Mouse (Mus musculus) left cerebral cortex, postnatal 10 days (tissue): Measurements from ENCODE around the gene Zfhx3. TPM values are rescaled to one million over a fixed set of nuclear protein-coding genes. Genes with fewer than 3 reads are reported as not detected.

ENCODE experiments used
- DNase-seq, 2 experiments: peaks; one replicate each; pipeline ENCODE4 v3.0.0; 2021 to 2022; ENCODE audit warnings: low spot score in 2 of 2, mixed read lengths in 1 of 2; ENCODE audit errors: extremely low spot score in 1 of 2
- intact Hi-C: fragments of 180-260 bp; cut with DNase I; formaldehyde crosslinking; loops from one replicate; pipeline ENCODE4 v1.15.1; 2025
- total RNA-seq, 2 experiments: library from RNA; stranded (reverse); gene quantifications; 2 replicates each; pipeline ENCODE4 v1.2.3; 2021

Gene Zfhx3
- total RNA-seq, 2 experiments from 2014 or later, result 3.9 to 4.4 TPM

GRCm38 (mm10) chr8:108729169-108729568 is 786.7 kb downstream of the Zfhx3 start:
- intact Hi-C loops, result no loop called here

GRCm38 (mm10) chr8:108729667-108730329 is 787.4 kb downstream of the Zfhx3 start:
- intact Hi-C loops, result no loop called here
- no peak for DNase-seq

More at GRCm38 (mm10) chr8:108729169-108729568, 786.7 kb downstream of the Zfhx3 start:
- DNase-seq, result no peak

GRCm38 (mm10) chr8:108730907-108731440 is 788.5 kb downstream of the Zfhx3 start:
- intact Hi-C loops, result no loop called here

GRCm38 (mm10) chr8:108732500-108732899 is 790.1 kb downstream of the Zfhx3 start:
- intact Hi-C loops, result no loop called here
- peak in 1 of 2 experiments; percentile 35 for DNase-seq

More at GRCm38 (mm10) chr8:108730907-108731440, 788.5 kb downstream of the Zfhx3 start:
- no peak for DNase-seq

- intact Hi-C loops, result no loop called here
- no peak for DNase-seq
Observed at GRCm38 (mm10) chr8:108733385-108733784, 790.9 kb downstream of the Zfhx3 start.

- no peak for DNase-seq
- intact Hi-C loops, result no loop called here
Observed at GRCm38 (mm10) chr8:108736442-108736841, 794.0 kb downstream of the Zfhx3 start.

- DNase-seq, result no peak
- intact Hi-C loops, result no loop called here
Observed at GRCm38 (mm10) chr8:108738179-108738578, 795.7 kb downstream of the Zfhx3 start.

- DNase-seq, result no peak
- intact Hi-C loops, result no loop called here
Observed at GRCm38 (mm10) chr8:108739517-108739916, 797.1 kb downstream of the Zfhx3 start.

GRCm38 (mm10) chr8:108740443-108740842 is 798.0 kb downstream of the Zfhx3 start:
- intact Hi-C loops, result no loop called here
- DNase-seq, result peak; percentile 59 to 64

GRCm38 (mm10) chr8:108741651-108742050 is 799.2 kb downstream of the Zfhx3 start:
- intact Hi-C loops, result no loop called here

GRCm38 (mm10) chr8:108742465-108742864 is 800.0 kb downstream of the Zfhx3 start:
- no peak for DNase-seq
- intact Hi-C loops, result no loop called here

More at GRCm38 (mm10) chr8:108741651-108742050, 799.2 kb downstream of the Zfhx3 start:
- DNase-seq, result no peak

GRCm38 (mm10) chr8:108743238-108743637 is 800.8 kb downstream of the Zfhx3 start:
- intact Hi-C loops, result no loop called here
- no peak for DNase-seq

- DNase-seq, result no peak
- intact Hi-C loops, result no loop called here
Observed at GRCm38 (mm10) chr8:108745551-108745950, 803.1 kb downstream of the Zfhx3 start.

- intact Hi-C loops, result no loop called here
- no peak for DNase-seq
Observed at GRCm38 (mm10) chr8:108748095-108748494, 805.7 kb downstream of the Zfhx3 start.

- intact Hi-C loops, result no loop called here
- peak in 1 of 2 experiments; percentile 66 for DNase-seq
Observed at GRCm38 (mm10) chr8:108748851-108749376, 806.5 kb downstream of the Zfhx3 start.

- no peak for DNase-seq
- intact Hi-C loops, result no loop called here
Observed at GRCm38 (mm10) chr8:108750806-108751205, 808.4 kb downstream of the Zfhx3 start.

- DNase-seq, result no peak
- intact Hi-C loops, result no loop called here
Observed at GRCm38 (mm10) chr8:108754556-108754955, 812.1 kb downstream of the Zfhx3 start.

GRCm38 (mm10) chr8:108755400-108756325 is 813.2 kb downstream of the Zfhx3 start:
- intact Hi-C loops, result no loop called here
- DNase-seq, result peak in 1 of 2 experiments; percentile 43
